Mouse (Mus musculus): ENCODE measurements around the gene Sox13.

Gene Sox13

GRCm38 (mm10) chr1:133423543-133424480 is at the start of gene Sox13:
Gene Sox13, minus strand, starts transcription at chr1:133424377.
- DNase-seq, result peak; percentile 76

GRCm38 (mm10) chr1:133471556-133471955 is 47.4 kb upstream of the Sox13 start:
- DNase-seq, result no peak

GRCm38 (mm10) chr1:133471086-133471485 is 46.9 kb upstream of the Sox13 start:
- peak; percentile 21 for DNase-seq

GRCm38 (mm10) chr1:133470242-133471025 is 46.3 kb upstream of the Sox13 start:
- DNase-seq, result no peak

DNA sequence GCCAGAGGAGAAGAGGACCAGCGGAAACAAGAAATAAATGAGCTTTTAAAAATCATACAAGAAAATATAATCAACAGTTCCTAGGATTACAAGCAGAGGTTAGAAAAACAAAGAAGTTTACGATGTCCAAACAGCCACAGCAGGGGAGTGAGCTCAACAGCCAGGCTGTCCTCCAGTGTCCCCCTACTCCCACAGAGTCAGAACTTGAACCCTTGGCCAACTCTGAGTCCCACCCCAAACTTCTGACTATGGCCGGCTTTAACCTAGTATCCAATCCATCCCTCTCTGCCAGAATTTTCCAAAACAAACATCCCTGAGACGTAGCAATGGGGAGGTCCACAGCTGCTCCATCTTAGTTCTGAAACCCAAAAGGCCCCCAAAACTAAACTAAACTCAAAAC is 45.0 kb upstream of the Sox13 start:
- no peak for DNase-seq

GRCm38 (mm10) chr1:133468751-133469150 is 44.6 kb upstream of the Sox13 start:
- DNase-seq, result no peak

- DNase-seq, result no peak
Observed at GRCm38 (mm10) chr1:133467905-133468304, 43.7 kb upstream of the Sox13 start.

- DNase-seq, result no peak
Observed at GRCm38 (mm10) chr1:133463138-133463537, 39.0 kb upstream of the Sox13 start.

- DNase-seq, result no peak
Observed at GRCm38 (mm10) chr1:133460996-133461395, 36.8 kb upstream of the Sox13 start.

DNA sequence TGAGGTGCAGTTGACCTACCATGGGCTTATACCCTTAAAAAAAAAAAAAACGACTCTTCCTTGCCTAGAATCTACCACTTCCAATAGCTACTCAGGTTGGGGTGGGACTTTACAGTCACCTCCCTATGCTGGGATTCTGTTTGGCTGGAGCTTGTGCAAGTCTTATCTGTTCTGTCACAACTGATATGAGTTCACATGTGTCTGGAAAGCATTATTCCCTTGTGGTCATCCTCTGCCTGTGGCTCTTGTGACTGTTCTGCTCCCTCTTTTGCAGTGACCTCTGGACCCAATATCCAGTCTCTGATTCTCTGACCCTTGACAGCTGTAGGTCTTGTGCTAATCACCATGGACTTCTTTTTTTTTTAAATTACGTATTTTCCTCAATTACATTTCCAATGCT is 31.9 kb upstream of the Sox13 start:
- DNase-seq, result no peak

GRCm38 (mm10) chr1:133452564-133453165 is 28.5 kb upstream of the Sox13 start:
- no peak for DNase-seq

- DNase-seq, result no peak
Observed at GRCm38 (mm10) chr1:133451869-133452563, 27.8 kb upstream of the Sox13 start.

GRCm38 (mm10) chr1:133451025-133451424 is 26.8 kb upstream of the Sox13 start:
- no peak for DNase-seq

- DNase-seq, result peak; percentile 56
Observed at GRCm38 (mm10) chr1:133448351-133448931, 24.3 kb upstream of the Sox13 start.

DNA sequence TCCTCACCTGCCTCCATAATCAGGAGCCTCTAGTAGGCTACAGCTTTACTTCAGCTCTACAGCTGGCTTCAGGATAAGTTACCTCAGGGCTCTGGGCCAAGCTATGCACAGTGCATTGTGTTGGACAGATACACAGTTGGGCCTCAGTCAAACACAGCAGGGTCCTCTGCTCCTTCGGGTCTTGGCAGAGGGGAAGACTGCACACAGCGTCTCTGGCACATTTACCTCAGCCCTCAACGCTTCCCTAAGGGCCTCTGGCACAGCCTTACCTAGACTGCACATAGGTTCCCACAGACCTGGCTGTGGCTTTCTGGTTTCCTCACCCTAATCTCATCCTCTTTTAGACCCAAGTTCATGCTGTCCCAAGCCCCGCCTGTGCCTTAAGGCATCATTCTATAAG is 22.1 kb upstream of the Sox13 start:
- no peak for DNase-seq

GRCm38 (mm10) chr1:133444315-133444714 is 20.1 kb upstream of the Sox13 start:
- DNase-seq, result no peak

DNA sequence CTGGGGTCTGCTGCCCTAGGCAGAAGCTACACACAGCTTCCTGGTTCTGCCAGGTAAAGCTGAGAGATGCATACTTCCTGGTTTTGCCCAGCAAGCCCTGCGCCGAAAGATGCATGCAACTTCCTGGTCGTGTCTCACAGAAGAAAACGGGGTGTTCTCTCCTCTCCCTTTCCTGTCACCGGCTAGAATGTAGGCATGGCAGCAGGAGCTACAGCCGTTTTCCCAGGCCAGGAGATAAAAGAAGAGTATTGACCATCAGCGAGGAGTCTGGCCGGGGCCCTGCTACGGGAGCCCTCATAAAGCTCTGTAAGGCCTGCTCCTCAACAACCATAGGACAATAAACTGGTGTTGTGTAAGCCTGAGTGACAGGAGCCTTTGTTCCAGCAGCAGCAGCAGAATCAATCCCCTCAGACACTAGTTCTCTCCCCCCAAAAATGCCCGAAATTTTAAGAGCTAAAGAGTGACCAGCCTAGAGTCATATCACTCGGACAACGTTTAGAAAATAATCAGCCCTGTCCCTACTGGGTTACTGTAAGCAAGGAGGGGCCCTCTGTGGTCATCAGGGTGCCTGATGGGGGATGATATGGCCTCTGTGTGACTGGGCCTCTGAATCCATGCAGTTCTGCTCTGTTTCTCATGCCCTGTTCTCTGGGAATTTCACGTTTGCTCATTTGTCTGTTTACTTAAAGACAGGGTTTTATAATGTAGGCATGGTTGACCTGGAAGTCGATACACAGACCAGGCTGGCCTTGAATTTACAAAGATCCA is 13.9 kb upstream of the Sox13 start:
- no peak for DNase-seq

GRCm38 (mm10) chr1:133434756-133435112 is 10.6 kb upstream of the Sox13 start:
- DNase-seq, result no peak

- DNase-seq, result peak; percentile 60
Observed at GRCm38 (mm10) chr1:133434018-133434755, 10.0 kb upstream of the Sox13 start.

- no peak for DNase-seq
Observed at GRCm38 (mm10) chr1:133432566-133432965, 8.4 kb upstream of the Sox13 start.

DNA sequence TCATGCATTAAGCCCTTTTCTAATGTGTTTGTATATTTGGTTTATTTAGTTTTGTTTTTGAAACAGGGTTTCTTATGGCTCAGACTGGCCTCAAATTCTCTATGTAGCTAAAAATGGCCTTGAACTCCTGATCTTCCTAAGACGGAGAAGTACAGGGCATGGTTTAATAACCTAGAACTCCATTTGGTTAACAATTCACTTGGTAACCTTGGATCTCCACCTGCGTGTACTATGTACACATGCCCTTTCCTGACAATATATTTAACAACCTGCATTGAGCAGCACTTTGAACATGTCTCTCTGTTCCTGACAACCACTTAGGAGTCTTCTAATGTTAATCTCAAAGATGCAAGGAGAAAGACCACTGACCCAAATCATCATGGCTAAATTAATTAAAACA is 7.0 kb upstream of the Sox13 start:
- DNase-seq, result no peak

Measured in lung, postnatal 14 days (tissue).